Mouse (Mus musculus) central nervous system, embryonic 18 days (tissue): ENCODE data around the gene Mrgpra4. TPM values are rescaled to one million over a fixed set of nuclear protein-coding genes. Genes with fewer than 3 reads are reported as not detected.

Experiments
- polyA plus RNA-seq: library from polyadenylated mRNA; depleted of rRNA; stranded (reverse); fragments of >200 nt; gene quantifications from 2 replicates; pipeline ENCODE4 v1.2.3, GENCODE M21; 2012; rRNA removed

The Mrgpra4 gene
- not detected in 2 replicates for polyA plus RNA-seq

GRCm38 (mm10) chr7:47981995-47982394 lies at the start of gene Mrgpra4:
Gene Mrgpra4 (minus strand): TSS chr7:47982095.

DNA sequence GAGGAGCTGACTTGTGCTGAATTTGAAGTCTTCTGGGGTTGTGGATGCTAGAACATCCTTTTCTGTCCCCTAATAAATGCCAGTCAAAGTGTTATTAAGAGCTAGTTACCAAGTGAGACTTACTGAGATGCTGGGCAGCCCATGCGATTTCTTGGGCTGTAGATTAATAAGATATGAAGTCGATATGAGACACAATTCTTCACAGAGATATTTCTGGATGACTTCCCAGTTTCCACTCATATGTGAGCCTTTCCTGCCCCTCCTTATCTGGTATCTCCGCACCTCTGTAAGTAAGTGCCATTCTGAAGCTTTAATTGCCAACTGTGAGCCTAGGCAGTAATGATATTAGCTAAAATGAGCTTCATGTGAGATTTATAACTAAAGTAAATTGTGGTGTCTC lies 45.6 kb upstream of the Mrgpra4 start, which contains the start of gene Mrgprx1:
Gene Mrgprx1 (minus strand): TSS at position 101 of the 400 bp plus-strand sequence.

Other genes starting within 250 kb of the Mrgpra4 start
- 2.4 TPM in 1 of 2 replicates, not detected in the other for gene Mrgprx1, start 45.5 kb upstream of the Mrgpra4 start, polyA plus RNA-seq
- gene Mrgprb5, start 186.9 kb upstream of the Mrgpra4 start, polyA plus RNA-seq: not detected in 2 replicates
- not detected in 2 replicates for gene Mrgprb4, start 217.2 kb upstream of the Mrgpra4 start, polyA plus RNA-seq